ENCODE assay signal across 33 mouse cellular contexts in the genomic region with DNA sequence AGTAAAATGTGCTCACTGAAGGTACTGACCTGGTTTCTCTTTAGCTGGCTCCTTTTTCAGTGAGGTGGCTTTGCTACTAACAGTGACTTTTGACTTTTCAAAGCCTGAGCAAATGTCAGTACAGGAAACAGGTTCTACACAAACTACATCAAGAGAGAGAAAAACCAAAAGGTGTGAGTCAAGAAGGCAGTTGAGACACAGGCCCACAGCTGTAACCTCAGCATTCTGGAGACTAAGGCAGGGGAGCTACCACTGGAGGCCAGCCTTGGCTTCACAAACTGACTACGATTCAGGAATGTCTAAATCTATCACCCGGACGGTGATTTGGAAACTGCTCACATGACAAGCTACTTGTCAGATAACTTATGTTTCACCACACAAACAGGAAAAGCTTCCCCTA. TPM values are rescaled to one million over a fixed set of nuclear protein-coding genes. Genes with fewer than 3 reads are reported as not detected.
DNase-seq lines count a peak whose midpoint lies in the region; ATAC-seq and TF ChIP-seq lines count a peak whose summit lies in the region.
"Had no signal": no experiment of that assay in that cellular context is flagged by ENCODE, and none has a peak within 500 bp of the region (broad histone marks: within the 10 kb centered on the region; RNA-seq: fewer than 3 reads in every experiment).

No protein-coding gene starts in this region.

- no peaks in the 10 kb centered on the region for H3K27me3 ChIP-seq in lung, postnatal 0 days (replicated peaks; ENCODE audit: insufficient read depth, low read length)
- no peaks in the 10 kb centered on the region for H3K27me3 ChIP-seq in thymus, adult 2 months (ENCODE audit: control insufficient read depth, insufficient read depth, low read length)
- H3K27me3 ChIP-seq: CH12.LX; embryonic facial prominence, embryonic 15.5 days; forebrain, embryonic 13.5 days; heart, embryonic 13.5 days; hindbrain, embryonic 15.5 days; intestine, embryonic 15.5 days; liver, embryonic 13.5 days; neural tube, embryonic 12.5 days had no signal

- H3K27ac ChIP-seq in lung, postnatal 0 days (ENCODE audit: low read length), result no peak overlapping the region
- peak overlapping the region; percentile 46 for H3K27ac ChIP-seq in bone marrow macrophage, adult 2 months (ENCODE audit: insufficient read depth, low read depth, low read length)
- peak overlapping the region; percentile 100 for H3K27ac ChIP-seq in thymus, adult 2 months (ENCODE audit: control insufficient read depth, insufficient read depth, low read length)
- H3K27ac ChIP-seq: embryonic facial prominence, embryonic 15.5 days; forebrain, embryonic 13.5 days; heart, embryonic 13.5 days; hindbrain, embryonic 10.5 days; hindbrain, embryonic 15.5 days; intestine, embryonic 15.5 days; liver, embryonic 13.5 days; neural tube, embryonic 12.5 days had no signal

- no peak for TF ChIP-seq EP300 in lung, postnatal 0 days (IDR thresholded peaks at IDR 0.05)

- peak; percentile 8 for DNase-seq in lung, postnatal 36 days
- no peak for DNase-seq in lung, postnatal 0 days (ENCODE audit: low spot score)
- DNase-seq in thymus, adult 2 months, result peak; percentile 42
- DNase-seq in thymus, postnatal 36 days, result peak; percentile 44 to 56
- DNase-seq in neural tube, embryonic 10.5 days (ENCODE audit: extremely low spot score, low spot score), result no peak
- DNase-seq in yolk sac, embryonic 10.5 days (ENCODE audit: low spot score), result no peak
- DNase-seq in embryo, embryonic 9.5 days (ENCODE audit: extremely low spot score), result no peak
- DNase-seq: adrenal gland, adult 8-10 months; cerebellum, adult 11 months; cerebellum, adult 9-11 months; gastrocnemius, postnatal 36 days; heart, postnatal 14 days; kidney, adult 2 months; kidney, postnatal 36 days; layer of hippocampus, postnatal 36 days; left cerebral cortex, postnatal 4 days; liver, embryonic 13.5 days; lung, adult 18-20 months; lung, postnatal 10 days; midbrain, embryonic 14.5 days; right cerebral cortex, postnatal 4 days had no signal

- peaks cover 23% of the 10 kb centered on the region for H3K36me3 ChIP-seq in lung, postnatal 0 days (ENCODE audit: insufficient read depth, low read length)
- H3K36me3 ChIP-seq in thymus, adult 2 months (ENCODE audit: control insufficient read depth, insufficient read depth, low read length), result peaks cover 41% of the 10 kb centered on the region

- TF ChIP-seq POLR2A in bone marrow macrophage, adult 2 months (IDR thresholded peaks at IDR 0.05; ENCODE audit: borderline replicate concordance, low read depth, low read length), result no peak
- TF ChIP-seq POLR2A in thymus, adult 2 months (IDR thresholded peaks at IDR 0.05; ENCODE audit: control insufficient read depth, extremely low read depth, insufficient read depth, low read length, poor library complexity), result no peak

- no peak overlapping the region for H3K4me3 ChIP-seq in lung, postnatal 0 days (ENCODE audit: low read depth, low read length)
- H3K4me3 ChIP-seq in bone marrow macrophage, adult 2 months (ENCODE audit: insufficient read depth, low read length), result no peak overlapping the region
- H3K4me3 ChIP-seq in thymus, adult 2 months (ENCODE audit: control insufficient read depth, insufficient read depth, low read length), result no peak overlapping the region
- H3K4me3 ChIP-seq: embryonic facial prominence, embryonic 15.5 days; forebrain, embryonic 13.5 days; heart, embryonic 13.5 days; hindbrain, embryonic 10.5 days; hindbrain, embryonic 15.5 days; intestine, embryonic 15.5 days; liver, embryonic 13.5 days; neural tube, embryonic 12.5 days had no signal

- whole genome bisulfite sequencing in lung, postnatal 0 days, result 76% methylated on average over 3 of the region's 3 CpGs
- WGBS in thymus, adult 2 months, result 48% methylated on average over 3 of the region's 3 CpGs

- no peak overlapping the region for H3K9ac ChIP-seq in lung, postnatal 0 days (replicated peaks; ENCODE audit: low read depth)
- H3K9ac ChIP-seq: embryonic facial prominence, embryonic 15.5 days; forebrain, embryonic 13.5 days; heart, embryonic 13.5 days; hindbrain, embryonic 15.5 days; intestine, embryonic 15.5 days; liver, embryonic 13.5 days; neural tube, embryonic 12.5 days had no signal

- ATAC-seq in lung, postnatal 0 days, result no peak
- ATAC-seq: forebrain, embryonic 13.5 days; intestine, embryonic 15.5 days had no signal

- H3K4me1 ChIP-seq in lung, postnatal 0 days (ENCODE audit: insufficient read depth, low read depth, low read length), result no peaks in the 10 kb centered on the region
- H3K4me1 ChIP-seq in bone marrow macrophage, adult 2 months (ENCODE audit: control insufficient read depth, insufficient read depth, low read length), result peaks cover 23% of the 10 kb centered on the region
- peaks cover 31% of the 10 kb centered on the region for H3K4me1 ChIP-seq in thymus, adult 2 months (replicated peaks; ENCODE audit: control insufficient read depth, insufficient read depth, low read length)
- H3K4me1 ChIP-seq: embryonic facial prominence, embryonic 15.5 days; forebrain, embryonic 13.5 days; heart, embryonic 13.5 days; hindbrain, embryonic 15.5 days; intestine, embryonic 15.5 days; liver, embryonic 13.5 days; neural tube, embryonic 12.5 days had no signal

- TF ChIP-seq CTCF in lung, postnatal 0 days (IDR thresholded peaks at IDR 0.05), result no peak
- TF ChIP-seq CTCF in bone marrow macrophage, adult 2 months (IDR thresholded peaks at IDR 0.05; ENCODE audit: low read depth, low read length), result no peak
- TF ChIP-seq CTCF in thymus, adult 2 months (IDR thresholded peaks at IDR 0.05; ENCODE audit: borderline replicate concordance, control insufficient read depth, extremely low read depth, insufficient read depth, low read length, poor library complexity), result no peak

- no peaks in the 10 kb centered on the region for H3K9me3 ChIP-seq in lung, postnatal 0 days (ENCODE audit: low read length)
- H3K9me3 ChIP-seq: embryonic facial prominence, embryonic 15.5 days; forebrain, embryonic 13.5 days; heart, embryonic 13.5 days; hindbrain, embryonic 10.5 days; hindbrain, embryonic 15.5 days; intestine, embryonic 15.5 days; liver, embryonic 13.5 days; neural tube, embryonic 12.5 days had no signal

- no peak overlapping the region for H3K4me2 ChIP-seq in lung, postnatal 0 days (replicated peaks; ENCODE audit: low read depth, low read length)
- H3K4me2 ChIP-seq: embryonic facial prominence, embryonic 15.5 days; forebrain, embryonic 13.5 days; heart, embryonic 13.5 days; hindbrain, embryonic 15.5 days; intestine, embryonic 15.5 days; liver, embryonic 13.5 days; neural tube, embryonic 12.5 days had no signal

RNA-seq across cellular contexts. Expression of a gene that starts 28.9 kb away (rescaled TPM):
- 4.3 and 6.2 TPM in 2 replicates for polyA plus RNA-seq in lung, postnatal 0 days (2015; fragmentation: Nextera tagmentation; extraction: Ambion mirVana)
- polyA plus RNA-seq in bone marrow macrophage, adult 2 months (2012; ENCODE audit: insufficient read depth, insufficient read length, missing spikeins), result 3.4 and 4.1 TPM in 2 replicates
- 20.4 and 21.8 TPM in 2 replicates for polyA plus RNA-seq in thymus, adult 2 months (2012; rRNA removed)

RNA-seq across cellular contexts. Expression of a gene that starts 32.0 kb away (rescaled TPM):
- 75.1 and 81.7 TPM in 2 replicates for polyA plus RNA-seq in lung, postnatal 0 days (2015; fragmentation: Nextera tagmentation; extraction: Ambion mirVana)
- polyA plus RNA-seq in bone marrow macrophage, adult 2 months (2012; ENCODE audit: insufficient read depth, insufficient read length, missing spikeins), result 23.5 and 26.6 TPM in 2 replicates
- 41.3 and 42.0 TPM in 2 replicates for polyA plus RNA-seq in thymus, adult 2 months (2012; rRNA removed)

RNA-seq across cellular contexts. Expression of a gene that starts 35.5 kb away (rescaled TPM):
- polyA plus RNA-seq in lung, postnatal 0 days (2015; fragmentation: Nextera tagmentation; extraction: Ambion mirVana), result 71.2 and 71.8 TPM in 2 replicates
- 58.4 and 58.5 TPM in 2 replicates for polyA plus RNA-seq in bone marrow macrophage, adult 2 months (2012; ENCODE audit: insufficient read depth, insufficient read length, missing spikeins)
- 158 and 192 TPM in 2 replicates for polyA plus RNA-seq in thymus, adult 2 months (2012; rRNA removed)

RNA-seq across cellular contexts. Expression of a gene that starts 46.5 kb away (rescaled TPM):
- polyA plus RNA-seq in lung, postnatal 0 days (2015; fragmentation: Nextera tagmentation; extraction: Ambion mirVana), result 0.14 and 0.17 TPM in 2 replicates
- not detected in 2 replicates for polyA plus RNA-seq in bone marrow macrophage, adult 2 months (2012; ENCODE audit: insufficient read depth, insufficient read length, missing spikeins)
- 0.32 and 0.59 TPM in 2 replicates for polyA plus RNA-seq in thymus, adult 2 months (2012; rRNA removed)
- polyA plus RNA-seq: embryonic facial prominence, embryonic 15.5 days; heart, embryonic 13.5 days; intestine, embryonic 15.5 days; kidney, embryonic 16.5 days; limb, embryonic 14.5 days; liver, embryonic 13.5 days; midbrain, embryonic 14.5 days; neural tube, embryonic 12.5 days; stomach, embryonic 14.5 days had no signal

RNA-seq across cellular contexts. Expression of a gene that starts 59.9 kb away (rescaled TPM):
- 9.2 and 9.7 TPM in 2 replicates for polyA plus RNA-seq in lung, postnatal 0 days (2015; fragmentation: Nextera tagmentation; extraction: Ambion mirVana)
- 31.3 and 33.3 TPM in 2 replicates for polyA plus RNA-seq in bone marrow macrophage, adult 2 months (2012; ENCODE audit: insufficient read depth, insufficient read length, missing spikeins)
- 58.1 and 60.9 TPM in 2 replicates for polyA plus RNA-seq in thymus, adult 2 months (2012; rRNA removed)

Comparison
In these comparisons a context has a peak if more than half of its experiments do, and no peak if none do; other contexts are left out.
1. DNase-seq: peak in lung, postnatal 36 days (single experiment), thymus, adult 2 months (single experiment) and thymus, postnatal 36 days (2 of 2); none in lung, postnatal 0 days (single experiment), neural tube, embryonic 10.5 days (single experiment), yolk sac, embryonic 10.5 days (single experiment) and embryo, embryonic 9.5 days (single experiment).